Mouse (Mus musculus): ENCODE results near the gene Nxn. TPM values are rescaled to one million over a fixed set of nuclear protein-coding genes. Genes with fewer than 3 reads are reported as not detected.
A peak's percentile ranks its signal among the peaks of the same experiment; 100 is the strongest.

The Nxn gene
- total and polyA plus RNA-seq, 3 experiments = 52.8 to 54.3 (median 53.0) TPM

DNA sequence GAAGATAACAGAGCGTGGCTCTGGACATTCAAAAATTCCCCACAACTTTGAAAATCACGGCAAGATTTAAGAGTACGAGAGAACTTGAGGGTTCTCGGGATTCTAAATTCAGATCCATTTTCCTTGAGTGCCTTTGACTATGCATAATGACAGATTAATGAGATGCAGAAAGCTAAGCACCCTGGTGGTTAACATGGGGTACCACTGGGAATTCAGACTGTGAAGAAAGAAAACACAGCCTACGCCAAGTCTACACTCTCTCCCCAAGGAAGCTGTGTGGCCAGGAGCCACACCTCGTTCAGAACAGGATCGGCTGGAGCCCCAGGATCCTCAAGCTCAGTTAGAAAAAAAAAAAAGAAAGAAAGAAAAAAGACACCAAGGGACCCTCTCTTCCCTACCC, 6.4 kb downstream of the Nxn start:
- no peaks in the 10 kb centered on the region for H3K27me3 ChIP-seq (ENCODE audit: control insufficient read depth in 1 of 2, insufficient read depth in 2 of 2, low read length in 2 of 2)
- TF ChIP-seq MXI1 (IDR thresholded peaks at IDR 0.05; ENCODE audit: low read depth, low read length) (no peak), MEF2A (IDR thresholded peaks at IDR 0.05; ENCODE audit: extremely low read depth, insufficient replicate concordance, low read depth, low read length, poor library complexity, severe bottlenecking) (no peak), JUND (IDR thresholded peaks at IDR 0.05; ENCODE audit: low read depth, low read length) (no peak), EP300 (IDR thresholded peaks at IDR 0.05; ENCODE audit: low read depth in 1 of 2, low read length in 2 of 2) (no peak), TAL1 (IDR thresholded peaks at IDR 0.05; ENCODE audit: low read length) (no peak), TCF12 (IDR thresholded peaks at IDR 0.05; ENCODE audit: low read depth, low read length) (no peak), GATA1 (IDR thresholded peaks at IDR 0.05; ENCODE audit: low read depth, low read length) (no peak), TBP (IDR thresholded peaks at IDR 0.05; ENCODE audit: low read depth, low read length) (no peak), E2F4 (IDR thresholded peaks at IDR 0.05; ENCODE audit: borderline replicate concordance, low read depth, low read length) (no peak), UBTF (IDR thresholded peaks at IDR 0.05; ENCODE audit: borderline replicate concordance, insufficient read depth, low read depth, low read length) (no peak)
- peaks cover 14 to 17% of the 10 kb centered on the region in 2 experiments for H3K4me1 ChIP-seq (ENCODE audit: control insufficient read depth in 1 of 2, insufficient read depth in 2 of 2, low read length in 2 of 2)
- no peak for DNase-seq (ENCODE audit: low read depth, low spot score)
- H3K79me2 ChIP-seq (ENCODE audit: control insufficient read depth, insufficient read depth, low read length, poor library complexity) = peaks cover 44% of the 10 kb centered on the region
- no peak overlapping the region for H3K9ac ChIP-seq (ENCODE audit: control insufficient read depth, low read depth, low read length, poor library complexity, severe bottlenecking)
- no peak overlapping the region for H3K4me3 ChIP-seq (ENCODE audit: control insufficient read depth in 1 of 2, insufficient read depth in 1 of 2, low read depth in 2 of 2, low read length in 2 of 2)
- no peak overlapping the region for H3K27ac ChIP-seq (ENCODE audit: control insufficient read depth, low read depth, low read length)
- peaks cover 11 to 16% of the 10 kb centered on the region in 2 experiments for H3K36me3 ChIP-seq (ENCODE audit: control insufficient read depth in 1 of 2, insufficient read depth in 2 of 2, low read length in 2 of 2)
- no peaks in the 10 kb centered on the region for H3K9me3 ChIP-seq (replicated peaks; ENCODE audit: insufficient read depth, low read length)

DNA sequence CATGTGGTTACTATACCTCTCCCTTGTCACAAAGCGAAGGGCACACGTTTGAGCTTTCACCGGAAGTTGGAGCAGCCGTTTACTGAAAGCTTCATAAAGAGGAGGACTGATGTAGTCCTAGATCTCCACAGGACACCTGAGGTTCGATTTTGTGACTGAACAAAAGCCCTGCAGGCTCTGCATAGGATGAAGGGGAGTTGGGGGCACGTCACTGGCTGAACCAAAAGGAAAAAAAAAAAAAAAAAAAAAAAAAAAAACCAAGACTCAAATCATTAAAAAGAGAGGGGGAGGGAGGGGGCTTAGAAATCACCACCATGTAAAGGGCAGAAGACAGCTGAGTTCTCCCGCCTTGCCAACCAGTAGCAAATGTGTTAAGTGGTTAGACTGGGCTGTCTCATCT, 10.2 kb downstream of the Nxn start:
- no peak for DNase-seq (ENCODE audit: low read depth, low spot score)
- no peak overlapping the region for H3K27ac ChIP-seq (ENCODE audit: control insufficient read depth, low read depth, low read length)
- no peaks in the 10 kb centered on the region for H3K27me3 ChIP-seq (ENCODE audit: control insufficient read depth in 1 of 2, insufficient read depth in 2 of 2, low read length in 2 of 2)
- H3K36me3 ChIP-seq (ENCODE audit: control insufficient read depth in 1 of 2, insufficient read depth in 2 of 2, low read length in 2 of 2) = peaks cover 0 to 11% of the 10 kb centered on the region in 2 experiments; a peak in 2 of 4 replicates
- H3K9ac ChIP-seq (ENCODE audit: control insufficient read depth, low read depth, low read length, poor library complexity, severe bottlenecking) = no peak overlapping the region
- H3K4me1 ChIP-seq (ENCODE audit: control insufficient read depth in 1 of 2, insufficient read depth in 2 of 2, low read length in 2 of 2) = no peaks in the 10 kb centered on the region
- no peak overlapping the region for H3K4me3 ChIP-seq (ENCODE audit: control insufficient read depth in 1 of 2, insufficient read depth in 1 of 2, low read depth in 2 of 2, low read length in 2 of 2)
- H3K79me2 ChIP-seq (ENCODE audit: control insufficient read depth, insufficient read depth, low read length, poor library complexity) = peaks cover 22% of the 10 kb centered on the region
- TF ChIP-seq ETS1 (IDR thresholded peaks at IDR 0.05; ENCODE audit: low read depth, low read length) (no peak), MYC (IDR thresholded peaks at IDR 0.05; ENCODE audit: low read depth, low read length) (no peak), CHD2 (IDR thresholded peaks at IDR 0.05; ENCODE audit: low read length) (no peak)
- no peaks in the 10 kb centered on the region for H3K9me3 ChIP-seq (replicated peaks; ENCODE audit: insufficient read depth, low read length)

GRCm38 (mm10) chr11:76387097-76387496, 11.8 kb downstream of the Nxn start:
- Histone ChIP-seq H3K27me3 (ENCODE audit: control insufficient read depth in 1 of 2, insufficient read depth in 2 of 2, low read length in 2 of 2) (no peaks in the 10 kb centered on the region), H3K79me2 (ENCODE audit: control insufficient read depth, insufficient read depth, low read length, poor library complexity) (peaks cover 9% of the 10 kb centered on the region), H3K36me3 (ENCODE audit: control insufficient read depth in 1 of 2, insufficient read depth in 2 of 2, low read length in 2 of 2) (peaks cover 0 to 6% of the 10 kb centered on the region in 2 experiments; a peak in 2 of 4 replicates), H3K9me3 (replicated peaks; ENCODE audit: insufficient read depth, low read length) (no peaks in the 10 kb centered on the region), H3K4me1 (ENCODE audit: control insufficient read depth in 1 of 2, insufficient read depth in 2 of 2, low read length in 2 of 2) (no peaks in the 10 kb centered on the region), H3K27ac (ENCODE audit: control insufficient read depth, low read depth, low read length) (no peak overlapping the region), H3K4me3 (ENCODE audit: control insufficient read depth in 1 of 2, insufficient read depth in 1 of 2, low read depth in 2 of 2, low read length in 2 of 2) (no peak overlapping the region), H3K9ac (ENCODE audit: control insufficient read depth, low read depth, low read length, poor library complexity, severe bottlenecking) (no peak overlapping the region)
- no peak for DNase-seq (ENCODE audit: low read depth, low spot score)
- TF ChIP-seq KAT2A (conservative IDR thresholded peaks at IDR 0.05; ENCODE audit: low read depth, low read length) = no peak
- TF ChIP-seq RAD21 (IDR thresholded peaks at IDR 0.05; ENCODE audit: low read depth, low read length) = peak; percentile 22
- TF ChIP-seq ELF1 (IDR thresholded peaks at IDR 0.05; ENCODE audit: low read depth, low read length) = no peak
- TF ChIP-seq CTCF (IDR thresholded peaks at IDR 0.05 in 2 of 3, conservative IDR thresholded peaks at IDR 0.05 in 1 of 3; ENCODE audit: control insufficient read depth in 1 of 3, insufficient read depth in 1 of 3, low read depth in 2 of 3, low read length in 3 of 3, poor library complexity in 1 of 3, severe bottlenecking in 1 of 3) = peak; percentile 40 to 57 (median 51); a peak in 5 of 6 replicates
- peak; percentile 26; the same call in 1 of the 2 replicates for TF ChIP-seq SMC3 (IDR thresholded peaks at IDR 0.05; ENCODE audit: low read depth, low read length)
